In the genomic region with DNA sequence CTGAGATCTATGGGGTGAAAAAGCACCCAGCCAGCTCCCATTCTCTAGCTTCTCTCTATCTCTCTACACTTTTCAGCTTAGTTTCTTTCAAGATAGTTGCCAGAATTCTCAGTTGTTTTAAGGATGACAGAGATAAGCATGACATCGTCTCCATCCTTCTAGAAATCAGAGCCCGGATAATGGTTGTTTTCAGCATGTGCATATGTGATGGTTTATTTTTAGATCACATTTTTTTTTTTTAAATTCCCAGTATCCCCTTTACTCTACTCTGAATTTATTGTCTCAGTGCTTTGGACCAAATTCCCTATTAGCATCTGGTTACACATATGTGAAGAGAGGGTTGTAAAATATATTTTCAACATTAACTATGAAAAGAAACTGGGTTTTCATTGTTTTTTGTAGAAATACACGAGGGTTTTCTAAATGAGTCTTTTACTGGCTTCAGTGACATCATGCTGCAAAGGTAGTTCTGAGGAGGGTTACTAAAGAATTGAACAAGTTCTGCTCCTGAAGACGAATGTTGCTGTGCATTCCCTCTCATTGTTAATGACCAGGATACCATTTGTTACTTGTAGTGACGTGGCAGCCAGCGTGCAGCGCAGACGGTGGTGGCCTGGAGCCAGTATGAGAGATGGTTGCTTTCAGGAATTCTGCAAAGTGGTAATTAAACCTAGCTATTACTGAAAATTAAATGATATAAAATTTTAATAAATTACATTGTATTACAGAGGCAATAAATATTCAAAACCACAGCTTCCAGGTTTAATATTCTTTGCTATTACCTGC, we compare ENCODE assay signal across 30 mouse cellular contexts. TPM values are rescaled to one million over a fixed set of nuclear protein-coding genes. Genes with fewer than 3 reads are reported as not detected.
DNase-seq lines count a peak whose midpoint lies in the region; ATAC-seq lines count a peak whose summit lies in the region.
"Had no signal": no experiment of that assay in that cellular context is flagged by ENCODE, and none has a peak within 500 bp of the region (broad histone marks: within the 10 kb centered on the region; RNA-seq: fewer than 3 reads in every experiment).

No protein-coding gene starts in this region.

- no peak overlapping the region for H3K4me3 ChIP-seq in heart, embryonic 12.5 days
- H3K4me3 ChIP-seq in limb, embryonic 13.5 days, result no peak overlapping the region
- H3K4me3 ChIP-seq in limb, embryonic 10.5 days, result no peak overlapping the region
- no peak overlapping the region for H3K4me3 ChIP-seq in neural tube, embryonic 15.5 days (replicated peaks)
- H3K4me3 ChIP-seq: embryonic facial prominence, embryonic 10.5 days; heart, embryonic 13.5 days; left cerebral cortex, adult 2 months; liver, embryonic 15.5 days; lung, embryonic 15.5 days; megakaryocyte, embryonic 14.5 days had no signal

- 64% methylated on average over 8 of the region's 8 CpGs for WGBS in heart, embryonic 12.5 days
- WGBS in limb, embryonic 13.5 days, result 46% methylated on average over 8 of the region's 8 CpGs
- WGBS in limb, embryonic 10.5 days, result 69% methylated on average over 8 of the region's 8 CpGs
- WGBS in neural tube, embryonic 15.5 days, result 37% methylated on average over 8 of the region's 8 CpGs

- no peak overlapping the region for H3K4me2 ChIP-seq in heart, embryonic 12.5 days
- H3K4me2 ChIP-seq in limb, embryonic 13.5 days (replicated peaks), result no peak overlapping the region
- H3K4me2 ChIP-seq in neural tube, embryonic 15.5 days, result no peak overlapping the region
- H3K4me2 ChIP-seq: heart, embryonic 13.5 days; liver, embryonic 15.5 days; lung, embryonic 15.5 days had no signal

- H3K4me1 ChIP-seq in heart, embryonic 12.5 days (replicated peaks), result no peaks in the 10 kb centered on the region
- peaks cover 3% of the 10 kb centered on the region; the same call in 1 of the 2 replicates for H3K4me1 ChIP-seq in limb, embryonic 13.5 days
- H3K4me1 ChIP-seq in limb, embryonic 10.5 days, result no peaks in the 10 kb centered on the region
- H3K4me1 ChIP-seq in neural tube, embryonic 15.5 days, result peaks cover 13% of the 10 kb centered on the region; the same call in 1 of the 2 replicates
- H3K4me1 ChIP-seq: embryonic facial prominence, embryonic 10.5 days; heart, embryonic 13.5 days; liver, embryonic 15.5 days; lung, embryonic 15.5 days; megakaryocyte, embryonic 14.5 days had no signal

- no peaks in the 10 kb centered on the region for H3K36me3 ChIP-seq in heart, embryonic 12.5 days
- no peaks in the 10 kb centered on the region for H3K36me3 ChIP-seq in limb, embryonic 13.5 days
- no peaks in the 10 kb centered on the region for H3K36me3 ChIP-seq in limb, embryonic 10.5 days
- H3K36me3 ChIP-seq in neural tube, embryonic 15.5 days, result no peaks in the 10 kb centered on the region
- H3K36me3 ChIP-seq: embryonic facial prominence, embryonic 10.5 days; G1E; heart, embryonic 13.5 days; liver, embryonic 15.5 days; lung, embryonic 15.5 days had no signal

- H3K9ac ChIP-seq in heart, embryonic 12.5 days, result no peak overlapping the region
- H3K9ac ChIP-seq in limb, embryonic 13.5 days, result no peak overlapping the region
- no peak overlapping the region for H3K9ac ChIP-seq in neural tube, embryonic 15.5 days (replicated peaks)
- H3K9ac ChIP-seq: heart, embryonic 13.5 days; liver, embryonic 15.5 days; lung, embryonic 15.5 days had no signal

- no peaks in the 10 kb centered on the region for H3K27me3 ChIP-seq in heart, embryonic 12.5 days (replicated peaks)
- H3K27me3 ChIP-seq in limb, embryonic 13.5 days, result no peaks in the 10 kb centered on the region
- no peaks in the 10 kb centered on the region for H3K27me3 ChIP-seq in limb, embryonic 10.5 days (ENCODE audit: low read depth, poor library complexity, severe bottlenecking)
- no peaks in the 10 kb centered on the region for H3K27me3 ChIP-seq in neural tube, embryonic 15.5 days (replicated peaks)
- H3K27me3 ChIP-seq: CH12.LX; heart, embryonic 13.5 days; liver, embryonic 15.5 days; lung, embryonic 15.5 days; megakaryocyte, embryonic 14.5 days had no signal

- H3K27ac ChIP-seq in heart, embryonic 12.5 days (ENCODE audit: poor library complexity, severe bottlenecking), result no peak overlapping the region
- H3K27ac ChIP-seq in limb, embryonic 13.5 days, result no peak overlapping the region
- no peak overlapping the region for H3K27ac ChIP-seq in limb, embryonic 10.5 days
- no peak overlapping the region for H3K27ac ChIP-seq in neural tube, embryonic 15.5 days (replicated peaks)
- H3K27ac ChIP-seq: embryonic facial prominence, embryonic 10.5 days; heart, embryonic 13.5 days; hindbrain, postnatal 0 days; left cerebral cortex, adult 2 months; liver, embryonic 15.5 days; lung, embryonic 15.5 days had no signal

- no peaks in the 10 kb centered on the region for H3K9me3 ChIP-seq in heart, embryonic 12.5 days (replicated peaks)
- H3K9me3 ChIP-seq in limb, embryonic 13.5 days, result no peaks in the 10 kb centered on the region
- H3K9me3 ChIP-seq in limb, embryonic 10.5 days (replicated peaks), result no peaks in the 10 kb centered on the region
- H3K9me3 ChIP-seq in neural tube, embryonic 15.5 days (replicated peaks), result no peaks in the 10 kb centered on the region
- H3K9me3 ChIP-seq: embryonic facial prominence, embryonic 10.5 days; heart, embryonic 13.5 days; liver, embryonic 15.5 days; lung, embryonic 15.5 days had no signal

- ATAC-seq in heart, embryonic 12.5 days (ENCODE audit: insufficient number of reproducible peaks, low FRiP score), result no peak
- peak; percentile 36; the same call in 1 of the 2 replicates for ATAC-seq in limb, embryonic 13.5 days (ENCODE audit: low FRiP score, low read depth)
- peak; percentile 68 for ATAC-seq in neural tube, embryonic 15.5 days (ENCODE audit: low FRiP score)
- ATAC-seq: hindbrain, postnatal 0 days; intestine, postnatal 0 days; Patski had no signal

- peak; percentile 52 for DNase-seq in heart, adult 11 months
- no peak for DNase-seq in limb, embryonic 10.5 days (ENCODE audit: low spot score)
- peak; percentile 14 for DNase-seq in layer of hippocampus, adult 9-11 months
- DNase-seq in urinary bladder, postnatal 25 days (ENCODE audit: low spot score), result no peak
- DNase-seq: adrenal gland, adult 2 months; B cell, adult 2 months; cerebellum, adult 11-12 months; gastrocnemius, postnatal 14 days; heart, adult 18-20 months; heart, postnatal 14 days; kidney, postnatal 4 days; liver; lung, postnatal 36 days; midbrain, embryonic 14.5 days; spleen, adult 18-20 months; thymus, postnatal 14 days had no signal

RNA-seq across cellular contexts. Expression of a gene that starts 52.7 kb away (rescaled TPM):
- polyA plus RNA-seq in heart, embryonic 12.5 days (2016; fragmentation: Nextera tagmentation; extraction: Ambion mirVana), result 1.7 and 2.5 TPM in 2 replicates
- 2.1 and 2.3 TPM in 2 replicates for polyA plus RNA-seq in limb, embryonic 13.5 days (2015; fragmentation: Nextera tagmentation; extraction: Ambion mirVana)
- polyA plus RNA-seq in limb, embryonic 10.5 days (2016; fragmentation: Nextera tagmentation; extraction: Ambion mirVana), result 1.3 and 1.6 TPM in 2 replicates
- polyA plus RNA-seq in neural tube, embryonic 15.5 days (2015; fragmentation: Nextera tagmentation; extraction: Ambion mirVana), result 1.3 and 2.3 TPM in 2 replicates
- polyA plus RNA-seq: adrenal gland, adult 2 months; G1E had no signal

Comparison
In these comparisons a context has a peak if more than half of its experiments do, and no peak if none do; other contexts are left out.
1. DNase-seq: peak in heart, adult 11 months (single experiment) and layer of hippocampus, adult 9-11 months (single experiment); none in limb, embryonic 10.5 days (single experiment) and urinary bladder, postnatal 25 days (single experiment).